Mouse (Mus musculus) layer of hippocampus, postnatal 25 days (tissue): ENCODE data around the gene Cds1. TPM values are rescaled to one million over a fixed set of nuclear protein-coding genes. Genes with fewer than 3 reads are reported as not detected.

Source experiments
- DNase-seq, 2 experiments: peaks; one replicate each; pipeline ENCODE4 v3.0.0; 2022; ENCODE audit warnings: mixed read lengths in 2 of 2, low spot score in 1 of 2; ENCODE audit errors: extremely low spot score in 1 of 2
- total RNA-seq, 2 experiments: library from RNA; stranded (reverse); gene quantifications; 2 replicates each; pipeline ENCODE4 v1.2.3; 2021

Gene Cds1
- total RNA-seq, 2 experiments from 2014 or later = 63.2 to 67.9 TPM

DNA sequence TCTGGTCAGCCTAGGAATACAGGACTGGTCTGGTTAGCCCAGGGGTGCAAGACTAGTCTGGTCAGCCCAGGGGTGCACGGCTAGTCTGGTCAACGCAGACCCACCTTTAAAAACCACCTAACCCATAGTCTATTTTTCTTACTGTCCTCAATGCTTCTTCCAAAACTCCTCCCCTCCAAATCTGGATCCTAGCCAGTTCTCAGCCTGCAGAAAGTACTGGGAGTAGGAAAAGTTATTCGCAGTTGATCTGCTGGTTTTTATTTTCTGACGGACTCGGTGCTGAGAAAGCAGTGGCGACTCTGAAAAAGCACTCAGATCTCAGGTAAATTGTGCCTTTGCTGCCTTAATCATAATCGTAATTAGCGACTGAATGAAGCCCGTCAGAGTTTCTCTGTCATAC lies 7.7 kb downstream of the Cds1 start:
- DNase-seq = no peak

DNA sequence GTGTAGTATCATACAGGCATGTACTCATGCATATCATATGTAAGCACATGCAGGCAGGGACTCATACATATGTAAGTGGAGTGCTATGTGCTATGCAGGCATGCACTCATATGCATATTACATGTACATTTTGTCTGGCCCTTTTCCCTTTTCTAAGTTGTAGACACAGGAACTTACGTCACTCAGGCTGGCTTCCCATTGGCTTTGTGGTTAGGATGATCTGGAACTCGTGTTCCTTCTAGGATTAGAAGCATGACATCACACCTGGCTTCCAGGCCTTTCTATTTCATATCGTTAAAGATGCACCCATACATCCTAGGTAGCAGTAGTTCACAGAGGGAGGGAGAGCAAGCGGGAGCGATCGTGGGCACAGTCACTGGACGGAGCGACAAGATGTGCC lies 10.3 kb downstream of the Cds1 start:
- no peak for DNase-seq

DNA sequence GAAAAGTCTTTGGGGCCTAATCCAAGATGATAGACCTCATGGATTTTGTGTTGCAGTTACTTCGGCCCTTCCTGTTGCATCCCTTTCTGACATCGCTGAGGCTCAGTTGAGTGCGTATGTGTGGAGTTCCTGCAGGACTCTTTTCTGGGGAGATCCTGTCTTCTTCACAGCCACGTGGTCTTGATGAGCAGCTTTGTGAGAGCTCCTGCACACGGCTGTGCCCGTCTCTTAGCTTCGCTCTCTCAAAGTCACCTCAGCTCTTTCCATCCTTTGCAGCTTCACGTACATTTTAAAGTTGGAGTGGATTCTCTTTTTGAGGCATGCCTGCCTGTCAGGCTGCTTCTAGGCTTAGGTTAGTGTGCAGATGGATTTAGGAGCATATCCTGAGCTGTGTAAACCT lies 11.6 kb downstream of the Cds1 start:
- no peak for DNase-seq

DNA sequence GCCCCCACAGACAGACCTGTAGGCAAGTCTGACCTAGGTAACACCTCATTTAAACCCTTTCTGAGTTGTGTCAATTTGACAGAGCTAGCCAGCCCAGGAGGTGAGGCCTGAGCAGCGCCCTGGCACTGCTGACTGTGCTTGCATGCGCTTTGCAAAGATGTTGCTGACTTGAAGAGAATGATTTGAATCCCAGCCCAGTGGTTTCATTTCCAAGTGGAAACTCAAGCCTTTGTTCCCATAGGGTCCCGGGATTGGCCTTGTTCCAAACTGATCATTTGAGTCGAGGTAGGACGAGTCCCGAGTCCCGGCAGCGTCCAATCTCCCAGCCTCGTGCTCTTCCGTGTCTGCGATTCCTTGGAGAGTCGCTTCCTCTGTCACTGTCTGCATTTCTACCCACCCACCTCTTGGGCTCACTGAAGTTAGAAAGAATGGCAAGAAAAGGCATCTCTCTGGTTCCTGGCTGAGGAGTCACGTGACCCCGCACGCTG lies 14.5 kb downstream of the Cds1 start:
- no peak for DNase-seq

DNA sequence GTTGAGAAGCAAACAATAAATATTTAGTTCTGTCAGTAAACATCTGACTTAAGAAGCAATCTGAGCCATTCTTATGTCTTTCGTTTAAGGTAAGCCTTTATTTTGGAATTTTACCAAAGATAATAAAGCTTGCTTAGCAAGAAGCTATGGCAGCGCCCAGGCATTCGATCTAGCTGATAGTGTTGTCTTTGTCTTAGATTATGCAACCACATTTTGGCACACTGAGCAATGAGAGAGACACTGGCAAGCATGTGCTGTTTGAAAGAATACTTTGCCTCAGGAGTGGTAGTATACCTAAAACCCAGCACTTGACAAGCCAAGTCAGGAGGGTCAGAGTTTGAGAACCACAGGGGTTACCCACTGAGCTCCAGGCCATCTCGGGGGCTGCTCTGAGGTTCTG lies 16.0 kb downstream of the Cds1 start:
- no peak for DNase-seq

DNA sequence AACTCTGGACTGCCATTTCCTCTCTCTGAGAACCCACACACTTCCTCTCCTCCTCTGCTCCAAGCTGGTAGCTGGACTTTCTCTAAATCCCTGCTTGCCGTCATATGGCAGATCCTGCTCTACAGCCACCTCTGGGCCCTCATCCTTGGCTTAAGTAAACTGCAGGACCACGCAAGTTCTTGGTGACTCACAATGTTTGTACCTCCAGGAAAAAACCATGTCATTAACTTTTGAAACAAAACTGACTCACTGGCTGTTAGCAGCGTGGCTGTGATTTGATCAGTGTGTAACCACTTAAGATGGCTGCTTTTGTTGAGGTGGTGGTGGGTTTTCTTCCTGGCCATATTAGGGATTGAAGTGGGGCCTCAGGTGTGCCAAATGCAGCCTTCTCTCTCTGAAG lies 19.4 kb downstream of the Cds1 start:
- DNase-seq = no peak

DNA sequence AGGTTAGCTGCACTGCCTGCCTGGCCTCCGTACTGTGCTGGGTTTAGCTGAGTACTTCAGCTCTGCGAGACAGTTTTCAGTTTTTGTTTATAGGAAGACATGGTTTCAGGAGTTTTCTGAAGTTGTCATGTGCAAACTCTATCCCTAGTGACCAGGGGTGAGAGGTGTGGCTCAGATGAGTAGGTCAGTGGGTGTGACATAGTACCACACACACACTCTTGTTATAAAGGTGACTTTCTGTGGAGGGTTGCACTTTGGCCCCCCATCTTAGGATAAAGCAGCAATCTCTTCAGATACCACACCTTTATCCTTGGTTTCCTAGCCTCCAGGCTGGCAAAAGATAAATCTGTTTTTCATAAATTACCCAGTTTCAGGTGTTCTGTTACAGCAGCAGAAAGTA lies 19.9 kb downstream of the Cds1 start:
- DNase-seq = no peak

DNA sequence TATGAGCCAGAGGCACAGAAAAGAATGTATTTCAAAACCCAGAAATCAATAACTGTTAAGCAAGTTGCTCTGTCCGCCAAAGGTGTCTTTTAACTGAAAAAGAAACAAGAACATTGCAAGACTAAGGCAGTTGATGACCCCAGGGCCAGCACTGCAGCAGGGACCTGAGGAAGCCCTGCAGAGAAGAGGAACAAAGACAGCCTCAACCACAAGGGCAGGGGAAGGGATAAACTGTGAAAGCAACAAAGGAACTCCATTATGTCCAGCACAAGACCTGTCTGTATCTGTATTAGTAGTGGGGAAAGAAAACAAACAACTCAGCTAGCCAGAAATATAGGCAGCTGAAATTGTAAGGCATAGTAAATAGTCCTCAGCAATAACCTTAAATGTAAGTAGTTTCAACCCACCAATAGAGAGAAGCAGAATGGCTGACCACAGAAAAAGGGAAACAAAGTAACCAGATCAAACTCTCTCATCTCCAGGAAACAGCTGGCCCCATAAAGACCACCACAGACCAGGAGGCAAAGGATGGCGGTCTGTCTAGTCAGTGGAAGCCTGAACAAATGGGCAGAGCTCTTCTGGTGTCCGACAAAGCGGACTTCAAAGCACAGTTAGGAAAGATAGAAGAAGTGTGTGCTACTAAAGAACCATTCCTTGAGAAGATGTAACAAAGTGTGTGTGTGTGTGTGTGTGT lies 21.1 kb downstream of the Cds1 start:
- no peak for DNase-seq

DNA sequence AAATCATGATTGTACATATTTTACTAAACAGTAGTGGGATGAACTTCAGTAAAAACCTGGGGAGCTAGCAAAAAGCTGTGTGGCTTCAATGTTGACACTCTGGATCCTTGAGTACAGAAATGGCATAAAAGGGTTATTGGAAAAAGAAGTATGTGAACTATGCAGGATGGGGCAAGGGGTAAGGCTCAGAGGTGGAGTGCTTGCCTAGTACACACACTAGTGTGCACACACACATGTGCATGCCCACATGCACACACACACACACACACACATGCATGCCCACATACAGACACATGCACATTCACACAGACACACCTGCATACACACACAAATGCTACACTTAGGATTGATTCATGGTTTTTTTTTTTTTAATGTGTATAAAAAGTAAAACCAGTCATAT lies 24.8 kb downstream of the Cds1 start:
- DNase-seq = no peak

DNA sequence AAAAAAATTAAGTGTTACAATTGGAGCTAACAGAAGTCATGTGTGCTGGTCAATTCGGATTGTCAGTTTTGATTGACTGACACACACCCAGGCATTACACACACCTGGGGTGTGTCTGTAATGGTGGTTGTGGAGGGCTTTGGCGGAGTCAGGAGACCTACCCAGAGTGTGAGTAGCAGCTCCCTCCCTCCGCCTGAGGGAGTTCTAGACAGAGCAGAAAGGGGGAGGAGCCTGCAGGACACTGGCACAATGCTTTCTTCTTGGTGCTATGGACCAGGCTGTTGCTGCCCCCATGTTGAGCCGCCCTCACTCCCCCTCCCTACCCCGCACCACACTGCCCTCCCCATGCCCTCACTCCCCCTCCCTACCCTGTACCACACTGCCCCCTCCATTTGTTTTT lies 25.6 kb downstream of the Cds1 start:
- no peak for DNase-seq

DNA sequence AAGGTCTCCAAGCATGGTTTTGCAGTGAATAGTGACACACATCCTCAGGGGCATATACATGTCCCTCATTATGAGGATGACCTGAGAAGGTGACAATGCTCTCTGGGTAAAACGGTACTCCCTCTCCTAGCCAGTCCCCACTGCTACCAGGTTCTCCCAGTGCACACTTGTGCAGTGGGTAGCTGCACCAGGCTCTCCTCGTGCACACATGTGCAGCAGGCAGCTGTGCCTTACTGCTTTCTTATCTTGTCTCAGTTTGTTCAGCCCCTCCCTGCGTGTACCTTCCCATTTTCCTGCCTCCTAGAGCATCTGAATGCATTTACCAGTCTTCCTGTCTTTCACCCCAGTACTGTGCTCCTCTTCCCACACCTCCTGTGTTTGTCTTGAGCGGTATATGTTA lies 27.7 kb downstream of the Cds1 start:
- no peak for DNase-seq

DNA sequence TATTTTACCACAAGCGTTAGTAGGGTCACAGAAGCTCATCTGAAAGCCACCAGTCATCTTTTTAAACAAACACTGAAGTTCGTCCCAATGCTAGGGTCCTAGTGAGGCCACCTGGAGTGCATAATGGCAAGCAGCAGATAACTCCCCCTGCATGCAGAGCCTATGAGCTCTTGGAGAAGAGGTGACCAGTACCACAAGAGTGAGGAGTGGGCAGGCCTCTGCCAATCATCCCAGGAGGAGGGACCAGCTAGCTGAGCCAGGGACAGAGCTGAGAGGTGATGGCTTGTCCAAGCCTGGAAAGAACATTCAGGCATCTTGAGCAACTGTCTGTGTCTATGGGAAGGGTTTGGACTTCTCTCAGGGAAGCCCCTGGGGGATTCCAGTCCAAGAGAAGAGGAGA lies 37.0 kb downstream of the Cds1 start:
- DNase-seq = no peak

DNA sequence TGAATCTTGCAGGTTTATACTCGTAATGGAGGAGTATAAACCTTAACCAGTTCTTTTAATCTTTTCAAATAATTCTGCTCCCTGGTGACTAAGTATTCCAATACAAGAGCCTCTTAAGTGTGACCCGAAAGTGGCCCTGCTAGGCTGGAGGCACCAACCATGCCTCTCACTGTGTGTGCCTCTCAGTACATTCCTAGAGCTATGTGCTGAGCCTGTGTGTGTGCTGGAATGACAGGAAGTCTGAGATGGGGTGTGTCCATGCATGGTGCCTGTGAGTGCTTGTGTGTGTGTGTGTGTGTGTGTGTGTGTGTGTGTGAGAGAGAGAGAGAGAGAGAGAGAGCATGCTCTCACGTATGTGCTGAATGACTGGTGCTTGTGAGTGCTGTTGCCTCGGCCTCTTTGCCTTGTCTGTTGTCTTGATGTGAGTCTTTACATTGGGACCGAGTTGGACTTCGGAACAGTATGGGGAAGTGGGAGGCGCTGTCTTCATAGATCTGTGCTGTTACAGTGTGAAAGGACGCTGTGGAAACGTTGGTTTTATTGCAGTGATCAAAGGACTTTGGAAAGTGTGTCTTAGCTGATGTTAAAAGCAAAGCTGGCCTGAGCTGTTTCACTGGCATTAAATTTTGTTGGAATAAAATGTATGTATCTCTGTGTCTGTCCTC lies 37.6 kb downstream of the Cds1 start:
- no peak for DNase-seq

DNA sequence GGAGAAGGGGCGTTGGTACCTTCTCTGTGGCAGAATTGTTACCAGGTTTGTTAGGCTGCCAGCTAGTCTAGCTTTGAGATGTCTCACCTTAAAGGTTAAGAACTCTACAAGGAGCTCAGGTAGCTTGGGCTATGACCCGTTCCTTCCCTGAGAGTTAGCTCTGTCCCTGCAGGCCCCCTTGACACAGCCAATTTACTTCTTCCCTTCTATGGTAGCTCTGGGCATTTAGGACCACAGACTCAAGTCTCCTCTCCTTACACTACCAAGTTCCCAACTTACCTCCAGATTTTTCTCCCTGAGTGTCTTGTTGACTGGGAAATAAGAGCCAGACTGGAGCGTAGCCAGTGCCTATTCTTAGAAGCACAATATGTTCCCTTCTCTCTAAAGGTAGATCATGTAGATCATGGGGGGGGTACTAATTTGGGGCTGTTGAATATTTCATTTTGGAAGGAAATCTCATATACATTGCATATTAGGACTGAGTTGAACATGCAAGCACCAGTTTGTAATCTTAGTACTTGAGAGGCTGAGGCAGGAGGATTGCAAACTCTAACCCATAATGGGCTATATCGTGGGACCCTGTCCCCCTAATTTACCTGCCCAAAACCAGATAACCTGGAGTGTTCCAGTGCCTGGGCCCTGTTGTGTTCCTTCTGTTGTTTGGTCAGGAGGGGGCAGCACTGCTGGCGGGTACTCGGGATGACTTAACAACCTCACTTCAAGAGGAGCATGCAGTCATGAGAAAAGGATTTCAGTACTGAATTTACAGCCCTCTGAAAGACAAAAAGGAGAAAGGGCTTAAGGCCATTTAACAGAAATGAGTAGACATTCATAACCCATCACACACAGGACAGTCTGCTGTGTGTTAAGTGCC lies 46.6 kb downstream of the Cds1 start:
- DNase-seq = no peak

DNA sequence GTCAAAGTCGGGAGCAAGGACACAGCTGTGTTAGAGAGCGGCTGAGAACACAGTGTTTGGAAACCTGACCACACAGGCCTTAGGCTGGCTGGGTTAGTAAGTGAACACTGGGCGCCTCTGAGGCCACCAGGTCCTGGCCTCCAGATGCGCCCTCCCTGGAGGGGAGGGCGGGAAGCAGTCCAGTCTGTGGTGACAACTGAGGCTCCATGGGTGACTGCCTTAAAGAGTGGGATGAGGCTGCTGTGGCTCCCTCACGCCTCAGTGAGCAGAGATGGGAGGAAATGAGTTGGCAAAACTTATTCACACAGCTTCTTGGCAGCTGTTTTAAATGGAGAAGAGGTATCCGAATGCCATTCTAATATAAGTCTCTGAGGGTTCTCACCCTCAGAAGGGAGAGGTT lies 51.9 kb downstream of the Cds1 start:
- no peak for DNase-seq

DNA sequence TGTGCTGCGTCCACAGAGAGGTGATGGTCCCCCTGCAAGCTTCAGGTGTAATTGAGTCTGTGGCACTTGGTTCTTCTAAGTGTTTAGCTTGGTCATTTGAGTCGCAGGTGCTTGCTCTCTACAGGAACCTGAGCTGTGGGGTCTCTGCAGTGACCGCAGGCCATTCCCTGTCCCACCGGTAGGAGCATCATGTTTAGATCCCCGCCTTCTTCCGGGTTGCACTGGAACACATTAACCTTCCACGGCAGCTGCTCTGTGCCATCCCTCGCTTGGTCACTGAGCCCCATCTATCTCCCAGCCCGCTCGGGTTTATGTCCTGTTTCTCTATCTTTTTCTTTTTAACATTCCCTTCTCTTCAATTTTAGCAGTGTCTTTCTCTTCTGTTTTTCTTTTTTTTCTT lies 54.3 kb downstream of the Cds1 start:
- DNase-seq = no peak

DNA sequence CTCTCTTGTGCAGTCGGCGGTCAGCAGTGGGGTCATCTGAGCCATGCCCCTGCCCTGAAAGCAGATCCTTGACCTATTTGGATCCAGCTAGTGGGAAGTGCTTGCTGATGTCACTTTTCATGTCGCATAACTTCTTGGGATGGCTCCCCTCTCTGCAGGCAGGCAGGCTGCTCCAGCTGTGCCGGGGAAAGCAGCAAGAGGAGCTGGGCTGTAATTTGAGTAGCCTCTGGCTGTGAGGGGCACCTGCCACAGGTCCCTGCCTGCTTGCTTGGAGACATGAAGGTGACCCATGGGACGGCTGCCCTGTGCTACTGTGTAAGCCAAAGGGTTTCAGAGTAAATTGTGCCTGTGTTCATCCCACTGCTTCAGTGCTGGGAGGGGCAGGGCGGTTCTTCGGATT lies 54.9 kb downstream of the Cds1 start:
- no peak for DNase-seq

DNA sequence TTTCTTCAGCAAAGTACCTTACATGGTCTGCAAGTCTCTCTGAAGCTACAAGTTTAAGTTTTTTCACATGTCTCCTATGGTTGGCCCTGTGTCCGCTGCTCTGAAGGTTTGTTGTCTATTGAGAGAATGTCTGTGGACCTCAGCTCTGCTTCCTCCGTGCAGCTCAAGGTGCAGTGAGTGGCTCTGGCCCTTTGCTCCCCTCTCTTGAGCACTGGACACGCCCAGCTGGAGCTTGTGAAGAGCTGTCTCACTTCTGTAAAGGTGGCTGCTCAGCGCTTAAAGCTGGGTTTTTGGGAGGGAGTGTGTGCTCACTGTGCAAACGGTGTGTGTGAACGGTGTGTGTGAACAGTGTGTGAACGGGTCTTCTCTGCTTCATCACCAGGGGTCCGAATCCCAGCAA lies 56.1 kb downstream of the Cds1 start:
- DNase-seq = no peak

DNA sequence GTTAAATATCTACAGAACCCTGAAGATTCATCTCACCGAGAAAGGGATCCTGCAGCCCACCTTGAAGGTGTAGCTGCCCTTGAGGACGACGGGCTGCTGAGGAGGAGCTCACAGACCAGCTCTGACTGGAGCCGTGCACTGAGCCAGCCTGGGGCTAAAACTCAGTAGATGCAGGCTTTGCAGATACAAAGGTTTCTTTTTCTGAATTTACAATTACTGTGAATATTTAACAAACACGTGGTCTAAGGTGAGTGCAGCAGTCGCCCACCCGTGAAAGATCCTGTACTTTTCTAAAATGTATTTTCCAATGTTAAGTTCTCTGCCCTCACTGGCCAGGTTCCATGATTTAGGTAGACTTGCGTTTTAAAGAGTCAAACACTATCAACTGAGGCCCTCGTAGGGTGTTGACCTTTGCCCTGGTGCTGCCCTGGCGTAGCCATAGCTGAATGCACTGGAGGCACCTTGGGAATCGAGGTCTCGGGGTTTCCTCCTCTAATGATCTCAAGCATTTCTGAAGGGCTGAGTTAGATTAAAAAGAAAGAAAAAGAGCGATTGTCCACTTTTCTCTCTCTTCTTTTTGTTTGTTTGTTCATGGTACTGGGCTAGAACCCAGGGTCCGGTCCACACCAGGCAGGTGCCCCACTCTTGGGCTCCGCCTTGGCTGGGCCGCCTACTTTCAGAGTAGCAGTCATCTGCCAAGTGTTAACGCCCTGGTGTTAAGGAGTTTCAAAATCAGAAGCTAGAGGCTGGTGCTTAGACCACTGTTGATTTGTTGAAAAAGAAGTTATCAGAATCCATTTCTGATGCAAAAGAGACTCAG lies 56.8 kb downstream of the Cds1 start:
- no peak for DNase-seq

DNA sequence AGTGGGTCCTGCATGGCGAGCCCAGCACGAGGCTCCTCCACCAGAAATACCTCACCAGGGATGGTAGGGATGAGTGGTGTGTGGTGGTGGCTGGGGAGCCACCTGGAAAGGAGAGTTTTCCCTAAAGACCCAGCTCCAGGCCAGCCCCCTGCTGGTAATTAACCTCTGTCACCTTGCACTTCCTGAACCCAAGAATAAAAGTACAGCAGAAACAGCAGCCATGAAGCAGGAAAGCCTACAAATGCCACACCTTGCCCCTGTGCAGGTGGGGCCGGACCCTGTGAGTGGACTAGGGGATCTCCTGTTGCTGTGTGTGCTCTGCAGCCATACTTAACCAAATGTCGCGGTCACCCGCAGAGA lies 57.4 kb downstream of the Cds1 start:
- no peak for DNase-seq
